Mouse (Mus musculus) thymus, adult 18-20 months (tissue): ENCODE data around the gene Caly.
A peak's percentile ranks its signal among the peaks of the same experiment; 100 is the strongest.

Experiments used
- DNase-seq, 2 experiments: peaks; one replicate each; pipeline ENCODE4 v3.0.0; 2022; ENCODE audit warnings: mixed read lengths in 2 of 2

The Caly gene

DNA sequence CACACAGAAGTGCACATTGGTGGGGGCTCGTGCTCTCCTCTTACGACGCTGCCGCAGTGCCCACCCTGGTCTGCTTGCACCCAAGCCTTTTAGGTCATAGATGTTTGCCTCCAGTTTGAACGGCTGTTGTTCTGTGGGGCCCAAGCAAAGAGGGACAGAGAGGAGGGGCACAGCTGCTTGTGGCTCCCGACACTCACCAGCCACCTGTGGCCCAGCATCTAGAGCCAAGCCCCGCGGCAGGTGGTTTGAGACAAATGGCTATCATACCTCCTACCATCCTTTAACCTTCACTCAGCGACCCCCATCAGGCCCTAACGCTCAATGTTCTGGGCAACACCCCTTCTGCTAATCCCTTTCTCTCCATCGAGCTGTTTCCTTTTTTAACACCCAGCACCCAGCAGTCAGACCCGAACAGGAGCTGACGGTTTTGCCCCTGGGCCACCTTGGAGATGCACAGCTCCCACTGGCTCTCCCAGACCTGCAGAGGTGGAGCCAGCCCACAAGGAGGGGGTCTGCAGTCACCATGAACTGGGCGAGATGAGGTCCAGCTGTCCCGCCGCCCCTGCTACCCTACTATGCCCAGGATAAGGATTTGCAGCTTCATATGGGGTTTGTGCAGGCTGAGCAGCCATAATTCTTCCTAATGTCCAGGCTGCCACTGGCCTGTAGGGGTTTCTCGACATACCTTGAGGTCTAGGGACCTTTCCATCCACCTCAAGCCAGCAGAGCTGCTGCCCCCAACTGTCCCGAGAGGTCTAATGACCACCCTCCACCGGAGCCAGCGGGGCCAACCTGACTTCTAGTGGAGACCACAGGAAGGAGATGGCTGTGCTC is 723 bp downstream of the Caly start:
- no peak for DNase-seq

- DNase-seq, result peak in 1 of 2 experiments; percentile 17
These were observed 1.7 kb downstream of the Caly start for GRCm38 (mm10) chr7:140080503-140081156.

DNA sequence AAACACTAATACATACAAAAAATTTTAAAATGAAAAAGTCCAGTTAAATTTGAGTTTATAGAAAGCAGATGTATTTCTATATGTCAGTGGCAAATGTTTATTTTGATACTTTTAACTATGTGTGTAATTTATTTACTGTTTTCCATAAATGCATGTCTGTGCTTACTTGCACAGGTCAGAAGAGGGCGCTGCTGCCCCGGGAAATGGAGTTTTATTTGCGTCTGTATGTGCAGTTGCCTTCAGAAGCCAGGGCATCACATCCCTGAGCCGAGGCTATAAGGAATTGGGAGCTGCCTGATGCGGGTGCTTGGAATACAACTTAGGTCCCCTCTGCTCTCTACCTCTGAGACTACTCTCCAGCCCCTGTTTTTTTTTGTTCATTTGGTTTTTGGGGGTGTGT is 3.6 kb downstream of the Caly start:
- DNase-seq, result no peak

DNA sequence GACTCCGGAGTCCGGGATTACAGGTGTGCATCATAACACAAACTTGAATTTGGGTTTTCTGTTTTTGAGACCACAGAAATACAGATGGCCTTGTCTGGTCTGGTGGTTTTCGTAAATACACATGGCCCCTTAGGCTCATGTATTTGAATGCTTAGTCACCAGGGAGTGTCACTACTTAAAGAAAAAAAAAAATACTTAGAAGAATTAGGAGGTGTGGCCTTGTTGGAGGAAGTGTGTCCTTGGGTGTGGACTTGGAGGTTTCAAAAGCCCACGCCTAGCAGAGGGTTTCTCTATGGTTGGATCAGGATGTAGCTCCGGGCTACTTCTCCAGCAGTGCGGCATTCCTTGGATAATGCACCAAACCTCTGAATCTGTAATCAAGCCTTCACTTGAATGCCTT is 4.7 kb downstream of the Caly start:
- DNase-seq, result no peak

GRCm38 (mm10) chr7:140070042-140070711 is 12.2 kb downstream of the Caly start:
- no peak for DNase-seq

- DNase-seq, result no peak
These were observed 15.0 kb downstream of the Caly start for GRCm38 (mm10) chr7:140067397-140067796.

DNA sequence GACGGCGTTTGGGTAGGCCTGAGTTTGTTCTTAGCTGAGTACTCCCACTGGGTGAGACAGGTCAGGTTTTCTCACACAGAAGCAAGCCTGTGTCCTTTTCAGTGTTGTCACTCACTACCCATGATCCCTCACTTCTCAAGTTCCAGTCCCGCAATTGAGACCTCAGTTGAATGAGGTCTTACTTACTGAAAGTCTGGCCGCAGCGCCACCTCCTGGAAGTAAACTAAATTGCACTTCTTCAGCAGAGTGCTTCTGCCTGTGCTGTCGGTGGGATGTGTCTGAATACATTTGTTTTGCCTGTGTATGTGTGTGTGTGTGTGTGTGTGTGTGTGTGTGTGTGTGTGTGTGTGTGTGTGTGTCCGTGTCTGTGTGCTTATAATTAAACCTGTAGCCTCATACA is 19.3 kb downstream of the Caly start:
- peak in 1 of 2 experiments; percentile 10 for DNase-seq

DNA sequence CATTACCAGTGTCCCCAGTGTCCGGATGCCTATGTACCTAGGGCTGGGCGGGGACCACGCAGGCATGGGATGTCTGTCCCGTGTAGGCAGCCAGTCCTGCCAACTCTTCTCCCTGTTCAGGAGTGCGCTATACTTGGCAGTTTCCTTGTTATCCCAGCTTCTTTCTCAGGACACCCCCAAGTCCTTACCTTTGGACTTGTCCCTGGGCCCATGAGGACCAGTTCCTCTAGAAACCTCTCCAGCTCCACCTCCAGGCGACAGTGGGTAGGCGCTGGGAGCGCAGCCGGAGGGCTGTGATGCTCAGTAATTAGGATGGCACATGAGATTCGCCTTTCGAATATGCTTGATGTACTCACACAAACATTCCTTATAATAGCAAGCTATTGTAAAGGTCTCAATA is 20.0 kb downstream of the Caly start:
- no peak for DNase-seq

GRCm38 (mm10) chr7:140061832-140062130 is 20.6 kb downstream of the Caly start:
- no peak for DNase-seq

DNA sequence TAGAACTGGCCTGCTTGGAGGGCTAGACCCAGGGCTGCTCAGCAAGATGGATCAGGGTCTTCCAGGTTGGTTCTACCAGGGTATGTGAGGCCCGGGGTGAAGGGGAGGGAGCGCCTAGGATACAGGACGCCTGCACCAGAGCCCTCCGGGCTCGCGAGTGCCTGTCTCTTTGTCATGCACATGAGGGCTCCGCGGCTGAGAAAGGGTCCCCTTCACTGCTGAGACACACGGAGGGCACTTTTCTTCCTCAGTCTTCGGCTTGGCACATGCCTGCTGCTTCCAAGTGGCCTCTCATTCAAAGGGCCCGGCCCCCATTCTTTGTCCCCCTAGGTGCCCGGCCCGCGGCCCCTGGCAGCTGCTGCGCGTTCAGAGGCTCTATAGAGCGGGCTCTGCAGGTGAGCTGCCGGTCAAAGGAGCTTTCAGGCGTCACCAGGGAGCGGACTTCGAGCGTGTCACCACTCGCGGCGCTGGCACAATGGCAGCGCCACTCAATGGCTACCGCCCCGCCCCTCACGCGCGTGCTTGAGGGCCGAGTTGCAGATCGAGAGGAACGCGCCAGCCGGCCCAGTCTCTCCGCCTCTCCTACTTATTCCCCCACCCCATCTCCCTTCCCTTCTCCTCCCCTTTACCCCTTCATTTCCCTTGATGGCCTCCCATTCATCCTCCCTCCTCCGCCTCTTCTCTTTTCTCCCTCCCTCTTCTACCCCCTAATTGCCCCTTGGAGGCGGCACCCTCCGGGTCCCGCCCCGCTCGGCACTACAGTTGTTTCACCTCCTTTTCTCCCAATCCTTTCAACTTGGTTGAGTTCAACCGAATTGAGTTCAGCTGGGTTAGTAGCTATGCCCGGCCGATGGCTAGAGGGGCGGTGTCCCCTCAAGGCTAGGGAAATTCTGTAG is 21.2 kb downstream of the Caly start:
- no peak for DNase-seq

DNA sequence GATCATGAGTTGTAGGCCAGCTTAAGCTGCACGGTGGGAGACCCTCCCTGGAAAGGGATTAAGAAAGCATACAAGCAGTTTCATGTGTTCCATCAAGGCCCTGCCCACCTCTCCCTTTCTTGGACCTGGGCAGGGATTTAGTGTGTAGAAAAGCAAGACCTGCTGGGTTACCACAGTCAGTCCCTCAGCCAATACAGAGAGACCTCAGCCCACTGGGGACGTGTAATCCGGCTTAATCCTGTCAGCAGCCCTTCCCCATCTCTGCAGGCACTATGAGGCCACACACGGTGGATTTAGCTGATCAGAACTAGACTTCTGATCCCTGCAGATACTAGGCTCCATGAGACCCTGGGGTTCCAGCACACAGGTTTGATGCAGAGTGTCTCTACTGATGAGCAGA is 22.7 kb downstream of the Caly start:
- no peak for DNase-seq

DNA sequence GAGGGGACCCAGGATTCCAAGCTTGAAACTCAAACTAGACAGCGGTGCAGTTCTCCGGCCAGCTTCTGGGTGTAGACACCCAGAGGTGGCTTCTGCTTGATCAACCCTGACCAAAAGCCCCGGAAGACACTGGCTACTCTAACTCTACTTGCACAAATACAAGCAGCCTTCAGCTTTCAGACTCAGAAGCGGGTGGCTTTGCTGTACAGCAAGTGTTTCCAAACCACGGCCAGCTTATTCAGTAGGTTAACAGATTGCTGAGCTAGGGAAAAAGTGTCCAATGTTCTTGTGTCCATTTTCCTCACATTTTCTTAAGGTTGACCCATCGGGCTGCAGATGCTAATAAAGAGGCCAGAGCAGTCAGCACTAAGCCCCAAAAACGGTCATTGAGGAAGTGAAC is 23.8 kb downstream of the Caly start:
- no peak for DNase-seq

- DNase-seq, result no peak
These were observed 24.6 kb downstream of the Caly start for GRCm38 (mm10) chr7:140057413-140058407.

- DNase-seq, result no peak
These were observed 28.2 kb downstream of the Caly start for GRCm38 (mm10) chr7:140054124-140054523.

GRCm38 (mm10) chr7:140049115-140049689 is 33.1 kb downstream of the Caly start:
- DNase-seq, result no peak

GRCm38 (mm10) chr7:140048361-140049114 is 33.8 kb downstream of the Caly start, which contains the start of gene Msx3:
Gene Msx3, minus strand, starts transcription at chr7:140049089.
- DNase-seq, result no peak

- DNase-seq, result no peak
These were observed 34.5 kb downstream of the Caly start for GRCm38 (mm10) chr7:140047811-140048311.

DNA sequence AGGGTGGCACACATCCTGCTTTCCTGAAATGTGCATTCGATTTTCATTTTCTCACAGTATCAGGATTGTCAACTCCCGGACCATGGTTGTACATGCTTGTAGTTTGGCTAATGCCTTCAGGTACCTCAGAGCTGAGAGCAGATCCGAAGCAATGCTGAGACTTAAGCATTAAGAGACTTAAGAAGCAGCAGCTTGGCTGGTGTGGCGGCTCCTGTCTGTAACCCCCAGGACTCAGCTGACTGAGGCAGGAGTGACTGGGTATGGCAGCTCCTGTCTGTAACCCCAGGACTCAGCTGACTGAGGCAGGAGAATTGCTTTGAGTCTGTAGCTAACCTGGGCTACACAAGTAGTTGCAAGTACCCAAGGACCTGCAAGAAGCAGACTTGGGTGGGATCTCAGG is 36.8 kb downstream of the Caly start:
- no peak for DNase-seq

DNA sequence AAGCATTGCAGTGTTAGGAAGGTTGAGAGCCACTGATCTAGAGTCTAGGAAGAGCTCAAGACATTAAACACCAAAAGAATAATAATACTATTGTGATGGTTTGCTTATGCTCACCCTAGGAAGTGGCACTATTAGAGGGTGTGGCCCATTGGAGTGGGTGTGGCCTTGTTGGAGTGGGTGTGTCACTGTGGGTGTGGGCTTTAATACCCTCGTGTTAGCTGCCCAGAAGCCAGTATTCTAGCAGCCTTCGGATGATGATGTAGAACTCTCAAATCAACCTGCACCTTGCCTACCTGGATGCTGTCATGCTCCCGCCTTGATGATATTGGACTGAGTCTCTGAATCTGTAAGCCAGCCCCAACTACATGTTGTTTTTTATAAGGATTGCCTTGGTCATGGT is 39.6 kb downstream of the Caly start:
- DNase-seq, result no peak

DNA sequence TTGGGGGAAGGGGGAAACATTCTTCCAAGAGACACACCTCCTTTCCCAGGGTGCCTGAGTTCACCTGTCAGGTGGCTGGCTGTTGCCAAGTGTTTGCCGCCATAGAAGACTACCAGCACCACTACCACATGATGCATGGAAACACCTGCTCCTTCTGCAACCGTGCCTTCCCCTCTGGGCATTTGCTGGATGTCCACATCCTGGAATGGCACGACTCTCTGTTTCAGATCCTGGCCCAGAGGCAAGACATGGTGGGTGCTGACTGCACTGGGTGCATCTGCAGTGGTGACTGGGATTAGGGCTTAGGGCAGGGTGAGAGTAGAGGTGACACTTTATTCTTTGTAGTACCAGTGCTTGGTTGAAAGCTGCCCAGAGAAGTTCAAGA is 45.2 kb downstream of the Caly start:
- DNase-seq, result no peak
